Mouse (Mus musculus): ENCODE data around the gene Akap17b. TPM values are rescaled to one million over a fixed set of nuclear protein-coding genes. Genes with fewer than 3 reads are reported as not detected.

The Akap17b gene
- polyA plus RNA-seq (2015; fragmentation: Nextera tagmentation; extraction: Ambion mirVana): 1.6 and 1.8 TPM in 2 replicates

DNA sequence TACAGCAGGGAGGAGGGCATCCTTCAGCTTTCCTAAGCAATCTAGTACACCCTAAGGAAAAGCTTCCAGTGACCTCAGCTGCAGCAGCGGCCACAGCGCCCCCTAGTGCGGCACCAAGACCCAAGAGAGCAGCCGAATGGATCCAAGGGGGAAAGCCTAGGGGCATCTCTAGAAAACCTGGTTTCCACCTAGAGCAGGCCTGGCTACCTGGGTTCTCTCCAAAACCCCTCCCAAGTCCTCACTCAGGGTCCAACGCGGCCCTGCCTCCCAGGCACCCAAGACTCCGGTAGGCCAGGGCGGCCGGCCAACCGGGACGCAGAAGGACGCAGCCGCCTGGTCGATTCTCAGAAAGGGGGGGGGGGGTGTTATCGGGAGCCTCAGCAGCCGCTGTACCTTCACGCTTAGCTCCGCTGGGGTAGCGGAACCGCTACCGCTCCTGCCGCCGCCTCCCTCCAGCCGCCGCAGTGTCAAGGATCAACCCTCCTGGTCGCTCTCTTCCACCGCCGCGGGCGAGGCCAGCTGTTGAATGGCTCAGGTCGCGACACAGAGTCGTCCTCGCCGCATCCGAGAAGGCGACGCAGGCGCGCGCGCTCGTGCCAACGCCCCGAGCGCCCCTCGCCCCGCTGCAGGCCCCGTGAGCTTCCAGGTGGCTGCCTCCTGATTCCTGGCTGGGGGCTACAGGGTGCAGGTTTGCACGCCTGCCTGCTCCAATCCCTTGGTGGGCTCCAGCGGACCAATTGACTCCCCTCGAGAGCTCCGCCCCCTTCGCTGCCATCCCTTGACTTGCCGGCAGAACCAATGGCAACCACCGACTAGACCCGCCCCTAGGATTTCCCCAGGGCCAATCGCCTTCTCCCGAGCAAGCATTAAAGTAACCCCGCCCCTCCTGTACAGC, at the start of gene Akap17b:
TSS of gene Akap17b (minus strand) at position 739 of the 895 bp plus-strand sequence.
- peak within 1 kb of the TSS; percentile 72 for H3K4me3 ChIP-seq (ENCODE audit: low read length)
- peak within 1 kb of the TSS; percentile 59 for H3K27ac ChIP-seq (ENCODE audit: low read length)
- WGBS: 10% methylated on average over 51 of the region's 60 CpGs
- no peaks in the 10 kb centered on the region for H3K27me3 ChIP-seq (ENCODE audit: control insufficient read depth, insufficient read depth, low read length)
- H3K4me1 ChIP-seq (ENCODE audit: control insufficient read depth, insufficient read depth, low read length): no peaks in the 10 kb centered on the region
- ATAC-seq (replicated peaks; ENCODE audit: extremely low read depth, insufficient read depth, low FRiP score): peak; percentile 94
- peak within 1 kb of the TSS; percentile 76 for H3K9ac ChIP-seq (ENCODE audit: low read length)
- no peaks in the 10 kb centered on the region for H3K9me3 ChIP-seq (replicated peaks; ENCODE audit: control insufficient read depth, low read length)
- peak within 1 kb of the TSS; percentile 60 for H3K4me2 ChIP-seq (ENCODE audit: low read depth, low read length)
- H3K36me3 ChIP-seq (ENCODE audit: control insufficient read depth, insufficient read depth): no peaks in the 10 kb centered on the region

GRCm38 (mm10) chrX:36691365-36691764, 46.2 kb upstream of the Akap17b start:
- 79% methylated on average over 5 of the region's 5 CpGs for WGBS
- no peak overlapping the region for H3K4me2 ChIP-seq (ENCODE audit: low read depth, low read length)
- H3K27ac ChIP-seq (ENCODE audit: low read length): no peak overlapping the region
- no peaks in the 10 kb centered on the region for H3K27me3 ChIP-seq (ENCODE audit: control insufficient read depth, insufficient read depth, low read length)
- H3K4me3 ChIP-seq (ENCODE audit: low read length): no peak overlapping the region
- no peaks in the 10 kb centered on the region for H3K9me3 ChIP-seq (replicated peaks; ENCODE audit: control insufficient read depth, low read length)
- no peak for ATAC-seq (replicated peaks; ENCODE audit: extremely low read depth, insufficient read depth, low FRiP score)
- no peak overlapping the region for H3K9ac ChIP-seq (ENCODE audit: low read length)
- H3K36me3 ChIP-seq (ENCODE audit: control insufficient read depth, insufficient read depth): no peaks in the 10 kb centered on the region
- H3K4me1 ChIP-seq (ENCODE audit: control insufficient read depth, insufficient read depth, low read length): no peaks in the 10 kb centered on the region

GRCm38 (mm10) chrX:36689655-36690054, 44.5 kb upstream of the Akap17b start:
- Histone ChIP-seq H3K4me1 (ENCODE audit: control insufficient read depth, insufficient read depth, low read length) (no peaks in the 10 kb centered on the region), H3K9me3 (replicated peaks; ENCODE audit: control insufficient read depth, low read length) (no peaks in the 10 kb centered on the region; the same call in 1 of the 2 replicates), H3K36me3 (ENCODE audit: control insufficient read depth, insufficient read depth) (no peaks in the 10 kb centered on the region), H3K27me3 (ENCODE audit: control insufficient read depth, insufficient read depth, low read length) (no peaks in the 10 kb centered on the region), H3K4me2 (ENCODE audit: low read depth, low read length) (no peak overlapping the region), H3K4me3 (ENCODE audit: low read length) (no peak overlapping the region), H3K9ac (ENCODE audit: low read length) (no peak overlapping the region), H3K27ac (ENCODE audit: low read length) (no peak overlapping the region)
- no peak for ATAC-seq (replicated peaks; ENCODE audit: extremely low read depth, insufficient read depth, low FRiP score)

- no peak overlapping the region for H3K4me3 ChIP-seq (ENCODE audit: low read length)
- no peaks in the 10 kb centered on the region for H3K9me3 ChIP-seq (replicated peaks; ENCODE audit: control insufficient read depth, low read length)
- no peaks in the 10 kb centered on the region for H3K27me3 ChIP-seq (ENCODE audit: control insufficient read depth, insufficient read depth, low read length)
- WGBS: 45% methylated on average over 1 of the region's 1 CpGs
- H3K4me1 ChIP-seq (ENCODE audit: control insufficient read depth, insufficient read depth, low read length): no peaks in the 10 kb centered on the region
- H3K9ac ChIP-seq (ENCODE audit: low read length): no peak overlapping the region
- no peak overlapping the region for H3K27ac ChIP-seq (ENCODE audit: low read length)
- H3K4me2 ChIP-seq (ENCODE audit: low read depth, low read length): no peak overlapping the region
- no peak for ATAC-seq (replicated peaks; ENCODE audit: extremely low read depth, insufficient read depth, low FRiP score)
- no peaks in the 10 kb centered on the region for H3K36me3 ChIP-seq (ENCODE audit: control insufficient read depth, insufficient read depth)
Measured at GRCm38 (mm10) chrX:36676836-36677235, 31.6 kb upstream of the Akap17b start.

DNA sequence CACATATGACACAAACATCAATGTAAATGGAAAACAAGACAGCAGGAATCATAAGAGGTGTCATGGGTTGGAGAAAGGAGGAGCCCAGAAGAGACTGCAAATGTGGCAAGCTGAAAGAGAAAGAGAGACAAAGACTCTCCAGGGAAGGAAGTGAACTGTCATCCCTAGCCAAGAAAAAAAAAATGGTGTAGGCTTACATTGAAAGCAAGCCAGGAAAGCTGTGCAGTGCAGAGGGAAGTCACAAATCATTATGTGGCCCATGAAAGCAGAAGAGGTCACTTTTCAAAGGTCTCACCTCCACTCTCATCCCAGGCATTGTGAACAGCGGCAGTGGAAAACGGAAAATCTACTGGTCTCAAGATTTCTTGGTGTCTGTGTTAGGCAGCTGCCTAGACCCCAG, 27.5 kb upstream of the Akap17b start:
- no peak for ATAC-seq (replicated peaks; ENCODE audit: extremely low read depth, insufficient read depth, low FRiP score)
- WGBS: 48% methylated on average over 2 of the region's 2 CpGs
- no peak overlapping the region for H3K9ac ChIP-seq (ENCODE audit: low read length)

GRCm38 (mm10) chrX:36640046-36640445, 5.1 kb downstream of the Akap17b start:
- Histone ChIP-seq H3K4me1 (ENCODE audit: control insufficient read depth, insufficient read depth, low read length) (no peaks in the 10 kb centered on the region), H3K4me3 (ENCODE audit: low read length) (no peak overlapping the region), H3K9me3 (replicated peaks; ENCODE audit: control insufficient read depth, low read length) (no peaks in the 10 kb centered on the region), H3K9ac (ENCODE audit: low read length) (no peak overlapping the region), H3K27ac (ENCODE audit: low read length) (no peak overlapping the region), H3K36me3 (ENCODE audit: control insufficient read depth, insufficient read depth) (no peaks in the 10 kb centered on the region), H3K27me3 (ENCODE audit: control insufficient read depth, insufficient read depth, low read length) (no peaks in the 10 kb centered on the region), H3K4me2 (ENCODE audit: low read depth, low read length) (no peak overlapping the region)
- no peak for ATAC-seq (replicated peaks; ENCODE audit: extremely low read depth, insufficient read depth, low FRiP score)
- 63% methylated on average over 6 of the region's 6 CpGs for WGBS

More for the DNA sequence above, 27.5 kb upstream of the Akap17b start:
- Histone ChIP-seq H3K4me2 (ENCODE audit: low read depth, low read length) (no peak overlapping the region), H3K9me3 (replicated peaks; ENCODE audit: control insufficient read depth, low read length) (no peaks in the 10 kb centered on the region), H3K4me1 (ENCODE audit: control insufficient read depth, insufficient read depth, low read length) (no peaks in the 10 kb centered on the region), H3K27me3 (ENCODE audit: control insufficient read depth, insufficient read depth, low read length) (no peaks in the 10 kb centered on the region), H3K27ac (ENCODE audit: low read length) (no peak overlapping the region), H3K4me3 (ENCODE audit: low read length) (no peak overlapping the region), H3K36me3 (ENCODE audit: control insufficient read depth, insufficient read depth) (no peaks in the 10 kb centered on the region)

GRCm38 (mm10) chrX:36630771-36631170, 14.4 kb downstream of the Akap17b start:
- H3K4me2 ChIP-seq (ENCODE audit: low read depth, low read length): no peak overlapping the region
- no peaks in the 10 kb centered on the region for H3K27me3 ChIP-seq (ENCODE audit: control insufficient read depth, insufficient read depth, low read length)
- no peaks in the 10 kb centered on the region for H3K36me3 ChIP-seq (ENCODE audit: control insufficient read depth, insufficient read depth)
- no peak overlapping the region for H3K9ac ChIP-seq (ENCODE audit: low read length)
- no peak for ATAC-seq (replicated peaks; ENCODE audit: extremely low read depth, insufficient read depth, low FRiP score)
- 11% methylated on average over 1 of the region's 1 CpGs for WGBS
- no peak overlapping the region for H3K4me3 ChIP-seq (ENCODE audit: low read length)
- no peaks in the 10 kb centered on the region for H3K9me3 ChIP-seq (replicated peaks; ENCODE audit: control insufficient read depth, low read length)
- H3K4me1 ChIP-seq (ENCODE audit: control insufficient read depth, insufficient read depth, low read length): no peaks in the 10 kb centered on the region; the same call in 1 of the 2 replicates
- H3K27ac ChIP-seq (ENCODE audit: low read length): no peak overlapping the region

GRCm38 (mm10) chrX:36628102-36628501, 17.1 kb downstream of the Akap17b start:
- Histone ChIP-seq H3K4me3 (ENCODE audit: low read length) (no peak overlapping the region), H3K27ac (ENCODE audit: low read length) (no peak overlapping the region), H3K27me3 (ENCODE audit: control insufficient read depth, insufficient read depth, low read length) (no peaks in the 10 kb centered on the region), H3K36me3 (ENCODE audit: control insufficient read depth, insufficient read depth) (no peaks in the 10 kb centered on the region), H3K4me2 (ENCODE audit: low read depth, low read length) (no peak overlapping the region), H3K4me1 (ENCODE audit: control insufficient read depth, insufficient read depth, low read length) (no peaks in the 10 kb centered on the region; the same call in 1 of the 2 replicates), H3K9ac (ENCODE audit: low read length) (no peak overlapping the region), H3K9me3 (replicated peaks; ENCODE audit: control insufficient read depth, low read length) (no peaks in the 10 kb centered on the region)
- peak; percentile 67; the same call in 1 of the 2 replicates for ATAC-seq (replicated peaks; ENCODE audit: extremely low read depth, insufficient read depth, low FRiP score)
- 43% methylated on average over 3 of the region's 3 CpGs for WGBS

DNA sequence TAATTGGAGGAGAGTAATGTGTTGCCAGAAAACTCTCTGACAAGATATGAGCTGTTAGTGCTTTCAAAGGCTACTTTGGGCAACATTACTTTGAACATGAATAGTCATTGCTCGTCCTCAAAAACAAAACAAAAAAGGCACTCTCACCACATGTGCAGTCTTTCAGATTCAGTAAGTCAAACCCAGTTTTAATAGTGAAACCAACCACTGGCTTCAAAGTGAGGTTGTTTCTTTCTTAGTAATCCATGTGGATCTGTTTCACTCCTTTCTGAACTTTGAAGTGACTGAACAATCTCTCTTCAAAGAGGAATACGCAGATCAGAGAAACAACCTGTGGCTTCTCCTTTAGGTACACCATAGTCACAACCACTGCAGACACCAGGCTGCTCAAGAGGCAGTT, 36.1 kb downstream of the Akap17b start:
- WGBS: 66% methylated on average over 2 of the region's 2 CpGs

More for the DNA sequence above, 36.1 kb downstream of the Akap17b start:
- peaks cover 5% of the 10 kb centered on the region; the same call in 1 of the 2 replicates for H3K36me3 ChIP-seq (ENCODE audit: control insufficient read depth, insufficient read depth)
- no peak overlapping the region for H3K9ac ChIP-seq (ENCODE audit: low read length)
- H3K4me1 ChIP-seq (ENCODE audit: control insufficient read depth, insufficient read depth, low read length): no peaks in the 10 kb centered on the region
- no peaks in the 10 kb centered on the region for H3K9me3 ChIP-seq (replicated peaks; ENCODE audit: control insufficient read depth, low read length)
- H3K4me3 ChIP-seq (ENCODE audit: low read length): no peak overlapping the region
- no peak overlapping the region for H3K4me2 ChIP-seq (ENCODE audit: low read depth, low read length)
- ATAC-seq (replicated peaks; ENCODE audit: extremely low read depth, insufficient read depth, low FRiP score): no peak
- no peak overlapping the region for H3K27ac ChIP-seq (ENCODE audit: low read length)
- H3K27me3 ChIP-seq (ENCODE audit: control insufficient read depth, insufficient read depth, low read length): no peaks in the 10 kb centered on the region
